Mouse (Mus musculus) lung, postnatal 0 days (tissue): ENCODE data around the gene Dner. TPM values are rescaled to one million over a fixed set of nuclear protein-coding genes. Genes with fewer than 3 reads are reported as not detected.
A peak's percentile ranks its signal among the peaks of the same experiment; 100 is the strongest.

ENCODE experiments used
- ATAC-seq: fragments of 200-750 bp; cut with Nextera tagmentation; 2 replicates; pipeline ENCODE4 v1.8.0; 2017; ENCODE audit warnings: moderate library complexity
- DNase-seq: peaks from one replicate; pipeline ENCODE4 v3.0.0-alpha.2; 2016; ENCODE audit warnings: low spot score
- H3K27ac ChIP-seq: fragments of 300-500 bp; sonication (generic); 2 replicates; pipeline ENCODE4 v1.5.1; 2014; ENCODE audit warnings: antibody characterized with exemption, mild to moderate bottlenecking, low read length, mixed read lengths
- H3K27me3 ChIP-seq: fragments of 300-500 bp; sonication (generic); replicated peaks from 2 replicates; pipeline ENCODE4 v1.6.1; 2014; ENCODE audit warnings: low read length, mixed read lengths; ENCODE audit not compliant: insufficient read depth
- H3K36me3 ChIP-seq: fragments of 300-500 bp; sonication (generic); 2 replicates; pipeline ENCODE4 v1.6.1; 2014; ENCODE audit warnings: low read length, mixed read lengths; ENCODE audit not compliant: insufficient read depth
- H3K4me1 ChIP-seq: fragments of 300-500 bp; sonication (generic); 2 replicates; pipeline ENCODE4 v1.6.1; 2014; ENCODE audit warnings: antibody characterized with exemption, low read depth, low read length, mixed read lengths; ENCODE audit not compliant: insufficient read depth
- H3K4me2 ChIP-seq: fragments of 300-500 bp; sonication (generic); replicated peaks from 2 replicates; pipeline ENCODE4 v1.6.1; 2014; ENCODE audit warnings: low read depth, mild to moderate bottlenecking, low read length, moderate library complexity, mixed read lengths
- H3K4me3 ChIP-seq: fragments of 300-500 bp; sonication (generic); 2 replicates; pipeline ENCODE4 v1.5.1; 2014; ENCODE audit warnings: low read depth, low read length
- H3K9ac ChIP-seq: fragments of 300-500 bp; sonication (generic); replicated peaks from 2 replicates; pipeline ENCODE4 v1.6.1; 2014; ENCODE audit warnings: low read depth, mild to moderate bottlenecking
- H3K9me3 ChIP-seq: fragments of 300-500 bp; sonication (generic); 2 replicates; pipeline ENCODE4 v1.6.1; 2016; ENCODE audit warnings: low read length, mixed read lengths
- CTCF ChIP-seq: IDR thresholded peaks from 2 replicates; pipeline ENCODE4 v1.5.1; 2016; ENCODE audit warnings: antibody characterized with exemption, mild to moderate bottlenecking
- EP300 ChIP-seq: IDR thresholded peaks from 2 replicates; pipeline ENCODE4 v1.6.1; 2016; ENCODE audit warnings: antibody characterized with exemption, mild to moderate bottlenecking, control low read depth
- WGBS: fragments of 180-500 bp; shearing (Covaris S2); extraction: QIAGEN DNeasy Blood & Tissue Kit; methylation state at CpG from one replicate; pipeline ENCODE4 v1.1.7; 2014; 5-methylcytosine and 5-hydroxymethylcytosine counted together
- polyA plus RNA-seq: library from polyadenylated mRNA; unstranded; fragments of >200 nt; fragmentation: Nextera tagmentation; extraction: Ambion mirVana; gene quantifications from 2 replicates; pipeline ENCODE4 v1.2.1, GENCODE M21; 2015

Dner gene
- polyA plus RNA-seq, 1 experiment from 2014 or later: 0.48 TPM

- TF ChIP-seq CTCF: no peak
- TF ChIP-seq EP300: no peak
Measured at GRCm38 (mm10) chr1:84556546-84557511, 139.2 kb downstream of the Dner start.

GRCm38 (mm10) chr1:84552005-84552404, 144.0 kb downstream of the Dner start:
- Histone ChIP-seq H3K27ac (no peak overlapping the region), H3K36me3 (no peaks in the 10 kb centered on the region), H3K4me3 (no peak overlapping the region), H3K4me1 (no peaks in the 10 kb centered on the region), H3K9me3 (no peaks in the 10 kb centered on the region), H3K27me3 (no peaks in the 10 kb centered on the region), H3K9ac (no peak overlapping the region), H3K4me2 (no peak overlapping the region)
- ATAC-seq (no peak), DNase-seq (no peak)
- 87% methylated on average over 3 of the region's 3 CpGs for WGBS
- TF ChIP-seq CTCF (no peak), EP300 (no peak)

More at GRCm38 (mm10) chr1:84556546-84557511, 139.2 kb downstream of the Dner start:
- no peaks in the 10 kb centered on the region for H3K9me3 ChIP-seq
- H3K4me2 ChIP-seq: no peak overlapping the region
- no peaks in the 10 kb centered on the region for H3K27me3 ChIP-seq
- no peak overlapping the region for H3K4me3 ChIP-seq
- H3K36me3 ChIP-seq: no peaks in the 10 kb centered on the region
- WGBS: 79% methylated on average over 8 of the region's 8 CpGs
- no peaks in the 10 kb centered on the region for H3K4me1 ChIP-seq
- no peak overlapping the region for H3K27ac ChIP-seq
- DNase-seq: no peak
- H3K9ac ChIP-seq: no peak overlapping the region
- no peak for ATAC-seq

- Histone ChIP-seq H3K27ac (no peak overlapping the region), H3K4me1 (no peaks in the 10 kb centered on the region), H3K36me3 (no peaks in the 10 kb centered on the region), H3K4me2 (no peak overlapping the region), H3K9ac (no peak overlapping the region), H3K9me3 (no peaks in the 10 kb centered on the region), H3K27me3 (no peaks in the 10 kb centered on the region), H3K4me3 (no peak overlapping the region)
- TF ChIP-seq EP300 (no peak), CTCF (no peak)
- 65% methylated on average over 2 of the region's 2 CpGs for WGBS
- DNase-seq (no peak), ATAC-seq (no peak)
Measured at GRCm38 (mm10) chr1:84550065-84550368, 146.0 kb downstream of the Dner start.

GRCm38 (mm10) chr1:84549367-84550064, 146.5 kb downstream of the Dner start:
- Histone ChIP-seq H3K4me2 (no peak overlapping the region), H3K9ac (no peak overlapping the region), H3K9me3 (no peaks in the 10 kb centered on the region), H3K27ac (no peak overlapping the region), H3K36me3 (no peaks in the 10 kb centered on the region), H3K27me3 (no peaks in the 10 kb centered on the region), H3K4me1 (no peaks in the 10 kb centered on the region), H3K4me3 (no peak overlapping the region)
- TF ChIP-seq EP300 (no peak), CTCF (no peak)
- ATAC-seq (no peak), DNase-seq (no peak)
- 24% methylated on average over 2 of the region's 2 CpGs for WGBS

- TF ChIP-seq EP300: no peak
- no peak for TF ChIP-seq CTCF
Measured at GRCm38 (mm10) chr1:84536069-84536468, 160.0 kb downstream of the Dner start.

GRCm38 (mm10) chr1:84525514-84525913, 170.5 kb downstream of the Dner start:
- 57% methylated on average over 3 of the region's 3 CpGs for WGBS
- H3K4me2 ChIP-seq: no peak overlapping the region
- ATAC-seq: peak; percentile 56
- peak; percentile 49 for DNase-seq
- no peaks in the 10 kb centered on the region for H3K27me3 ChIP-seq
- no peak for TF ChIP-seq EP300
- no peak for TF ChIP-seq CTCF
- H3K9ac ChIP-seq: no peak overlapping the region
- no peak overlapping the region for H3K4me3 ChIP-seq
- H3K27ac ChIP-seq: no peak overlapping the region
- no peaks in the 10 kb centered on the region for H3K9me3 ChIP-seq
- no peaks in the 10 kb centered on the region for H3K4me1 ChIP-seq
- no peaks in the 10 kb centered on the region for H3K36me3 ChIP-seq

More at GRCm38 (mm10) chr1:84536069-84536468, 160.0 kb downstream of the Dner start:
- WGBS: 57% methylated on average over 4 of the region's 4 CpGs
- no peak overlapping the region for H3K4me3 ChIP-seq
- no peak overlapping the region for H3K9ac ChIP-seq
- H3K27me3 ChIP-seq: no peaks in the 10 kb centered on the region
- H3K27ac ChIP-seq: no peak overlapping the region
- ATAC-seq (no peak), DNase-seq (no peak)
- H3K4me1 ChIP-seq: no peaks in the 10 kb centered on the region
- no peak overlapping the region for H3K4me2 ChIP-seq
- no peaks in the 10 kb centered on the region for H3K9me3 ChIP-seq
- H3K36me3 ChIP-seq: no peaks in the 10 kb centered on the region
